Mouse (Mus musculus): ENCODE measurements around the gene Agr2. TPM values are rescaled to one million over a fixed set of nuclear protein-coding genes. Genes with fewer than 3 reads are reported as not detected.

Gene Agr2
- polyA plus RNA-seq, 1 experiment, result 1.5 TPM

GRCm38 (mm10) chr12:36047593-36047992 is 54.9 kb downstream of the Agr2 start:
- 66% methylated on average over 2 of the region's 2 CpGs for WGBS
- TF ChIP-seq POLR2A (IDR thresholded peaks at IDR 0.05; ENCODE audit: borderline replicate concordance, extremely low read depth, low read depth, low read length), result no peak
- no peak for TF ChIP-seq CTCF (IDR thresholded peaks at IDR 0.05; ENCODE audit: insufficient read depth, low read length)
- H3K4me3 ChIP-seq (replicated peaks; ENCODE audit: extremely low read depth, low read depth, low read length), result no peak overlapping the region
- H3K4me1 ChIP-seq (ENCODE audit: control insufficient read depth, insufficient read depth, low read length), result no peaks in the 10 kb centered on the region
- DNase-seq, result no peak

- WGBS, result 86% methylated on average over 1 of the region's 1 CpGs
- Histone ChIP-seq H3K4me3 (replicated peaks; ENCODE audit: extremely low read depth, low read depth, low read length) (no peak overlapping the region), H3K4me1 (ENCODE audit: control insufficient read depth, insufficient read depth, low read length) (no peaks in the 10 kb centered on the region)
- no peak for DNase-seq
- no peak for TF ChIP-seq CTCF (IDR thresholded peaks at IDR 0.05; ENCODE audit: insufficient read depth, low read length)
- no peak for TF ChIP-seq POLR2A (IDR thresholded peaks at IDR 0.05; ENCODE audit: borderline replicate concordance, extremely low read depth, low read depth, low read length)
Observed at GRCm38 (mm10) chr12:36050276-36050675, 57.6 kb downstream of the Agr2 start.

Other genes with a start within 250 kb of the Agr2 start
- gene Agr3, start 67.3 kb upstream of the Agr2 start, polyA plus RNA-seq (2012; rRNA removed), result 1.6 and 2.6 TPM in 2 replicates
- gene Tspan13, start 49.6 kb downstream of the Agr2 start, polyA plus RNA-seq (2012; rRNA removed), result 614 and 805 TPM in 2 replicates
- 6.0 and 9.3 TPM in 2 replicates for gene Ankmy2, start 164.2 kb downstream of the Agr2 start, polyA plus RNA-seq (2012; rRNA removed)
- gene Bzw2, start 165.2 kb downstream of the Agr2 start, polyA plus RNA-seq (2012; rRNA removed), result 5.5 and 11.1 TPM in 2 replicates